Mouse (Mus musculus) hindbrain, embryonic 16.5 days (tissue): ENCODE measurements around the gene Gpr88. TPM values are rescaled to one million over a fixed set of nuclear protein-coding genes. Genes with fewer than 3 reads are reported as not detected.

Experiments
- ATAC-seq: fragments of 200-750 bp; cut with Nextera tagmentation; 2 replicates; pipeline ENCODE4 v1.8.0; 2017; ENCODE audit warnings: moderate TSS enrichment, moderate library complexity
- H3K27ac ChIP-seq: fragments of 300-500 bp; sonication (generic); 2 replicates; pipeline ENCODE4 v1.5.1; 2014; ENCODE audit warnings: low read depth, mild to moderate bottlenecking, control low read depth, low read length, moderate library complexity
- H3K27me3 ChIP-seq: fragments of 300-500 bp; sonication (generic); replicated peaks from 2 replicates; pipeline ENCODE4 v1.6.1; 2014; ENCODE audit warnings: low read length; ENCODE audit not compliant: control insufficient read depth, insufficient read depth
- H3K36me3 ChIP-seq: fragments of 300-500 bp; sonication (generic); 2 replicates; pipeline ENCODE4 v1.6.1; 2014; ENCODE audit warnings: mild to moderate bottlenecking, low read length, moderate library complexity, mixed read lengths; ENCODE audit not compliant: control insufficient read depth, insufficient read depth
- H3K4me1 ChIP-seq: fragments of 300-500 bp; sonication (generic); 2 replicates; pipeline ENCODE4 v1.6.1; 2014; ENCODE audit warnings: low read depth, low read length; ENCODE audit not compliant: control insufficient read depth, insufficient read depth
- H3K4me2 ChIP-seq: fragments of 300-500 bp; sonication (generic); 2 replicates; pipeline ENCODE4 v1.6.1; 2014; ENCODE audit warnings: mild to moderate bottlenecking, low read length, control low read depth, moderate library complexity
- H3K4me3 ChIP-seq: fragments of 300-500 bp; sonication (generic); 2 replicates; pipeline ENCODE4 v1.5.1; 2014; ENCODE audit warnings: mild to moderate bottlenecking, low read length, control low read depth, moderate library complexity
- H3K9ac ChIP-seq: fragments of 300-500 bp; sonication (generic); 2 replicates; pipeline ENCODE4 v1.6.1; 2014; ENCODE audit warnings: low read depth, mild to moderate bottlenecking, control low read depth, low read length, moderate library complexity
- H3K9me3 ChIP-seq: fragments of 300-500 bp; sonication (generic); 2 replicates; pipeline ENCODE4 v1.6.1; 2014; ENCODE audit warnings: mild to moderate bottlenecking, low read length, moderate library complexity; ENCODE audit not compliant: control insufficient read depth
- WGBS: fragments of 180-500 bp; shearing (Covaris S2); extraction: QIAGEN DNeasy Blood & Tissue Kit; methylation state at CpG from one replicate; pipeline ENCODE4 v1.1.7; 2014; 5-methylcytosine and 5-hydroxymethylcytosine counted together
- polyA plus RNA-seq: library from polyadenylated mRNA; unstranded; fragments of >200 nt; fragmentation: Nextera tagmentation; extraction: Ambion mirVana; gene quantifications from 2 replicates; pipeline ENCODE4 v1.2.1, GENCODE M21; 2015

The Gpr88 gene
- 4.7 and 6.9 TPM in 2 replicates for polyA plus RNA-seq

- peak; percentile 87 for ATAC-seq
- WGBS, result under 1% methylated on average over 9 of the region's 9 CpGs
- H3K27ac ChIP-seq, result peak within 1 kb of the TSS; percentile 72
Measured at GRCm38 (mm10) chr3:116253077-116253531, at the start of gene Gpr88. Gene Gpr88, minus strand, starts transcription at chr3:116253503.

GRCm38 (mm10) chr3:116302581-116302980, 49.3 kb upstream of the Gpr88 start:
- Histone ChIP-seq H3K4me2 (no peak overlapping the region), H3K4me3 (no peak overlapping the region), H3K27me3 (no peaks in the 10 kb centered on the region), H3K4me1 (no peaks in the 10 kb centered on the region), H3K9ac (no peak overlapping the region), H3K27ac (no peak overlapping the region), H3K36me3 (no peaks in the 10 kb centered on the region), H3K9me3 (no peaks in the 10 kb centered on the region)
- 99% methylated on average over 7 of the region's 7 CpGs for WGBS
- ATAC-seq, result no peak

More at GRCm38 (mm10) chr3:116253077-116253531, at the start of gene Gpr88:
- no peaks in the 10 kb centered on the region for H3K36me3 ChIP-seq
- peak within 1 kb of the TSS; percentile 99 for H3K4me2 ChIP-seq
- no peaks in the 10 kb centered on the region for H3K9me3 ChIP-seq
- peaks cover 19% of the 10 kb centered on the region for H3K4me1 ChIP-seq
- peaks cover 4% of the 10 kb centered on the region; the same call in 1 of the 2 replicates for H3K27me3 ChIP-seq
- H3K4me3 ChIP-seq, result peak within 1 kb of the TSS; percentile 69
- H3K9ac ChIP-seq, result peak within 1 kb of the TSS; percentile 76

GRCm38 (mm10) chr3:116301754-116302153, 48.5 kb upstream of the Gpr88 start:
- Histone ChIP-seq H3K27ac (no peak overlapping the region), H3K36me3 (no peaks in the 10 kb centered on the region), H3K27me3 (no peaks in the 10 kb centered on the region), H3K9me3 (no peaks in the 10 kb centered on the region), H3K4me2 (no peak overlapping the region), H3K9ac (no peak overlapping the region), H3K4me1 (no peaks in the 10 kb centered on the region), H3K4me3 (no peak overlapping the region)
- no peak for ATAC-seq
- 85% methylated on average over 6 of the region's 6 CpGs for WGBS

GRCm38 (mm10) chr3:116298727-116299126, 45.4 kb upstream of the Gpr88 start:
- Histone ChIP-seq H3K36me3 (peaks cover 1% of the 10 kb centered on the region; the same call in 1 of the 2 replicates), H3K4me3 (no peak overlapping the region), H3K27ac (no peak overlapping the region), H3K9me3 (no peaks in the 10 kb centered on the region), H3K4me1 (no peaks in the 10 kb centered on the region), H3K9ac (no peak overlapping the region), H3K27me3 (no peaks in the 10 kb centered on the region), H3K4me2 (no peak overlapping the region)
- 93% methylated on average over 10 of the region's 10 CpGs for WGBS
- no peak for ATAC-seq

- H3K27me3 ChIP-seq, result no peaks in the 10 kb centered on the region
- H3K4me2 ChIP-seq, result no peak overlapping the region
- H3K4me1 ChIP-seq, result no peaks in the 10 kb centered on the region
- H3K27ac ChIP-seq, result no peak overlapping the region
- H3K9me3 ChIP-seq, result no peaks in the 10 kb centered on the region
- H3K36me3 ChIP-seq, result peaks cover 5% of the 10 kb centered on the region; the same call in 1 of the 2 replicates
- 87% methylated on average over 8 of the region's 8 CpGs for WGBS
- no peak overlapping the region for H3K9ac ChIP-seq
- no peak for ATAC-seq
- no peak overlapping the region for H3K4me3 ChIP-seq
Measured at GRCm38 (mm10) chr3:116298003-116298402, 44.7 kb upstream of the Gpr88 start.

- Histone ChIP-seq H3K27me3 (no peaks in the 10 kb centered on the region), H3K4me2 (no peak overlapping the region), H3K27ac (no peak overlapping the region), H3K4me3 (no peak overlapping the region), H3K4me1 (no peaks in the 10 kb centered on the region), H3K36me3 (peaks cover 5% of the 10 kb centered on the region; the same call in 1 of the 2 replicates), H3K9ac (no peak overlapping the region), H3K9me3 (no peaks in the 10 kb centered on the region)
- 96% methylated on average over 7 of the region's 7 CpGs for WGBS
- no peak for ATAC-seq
Measured at GRCm38 (mm10) chr3:116297170-116297569, 43.9 kb upstream of the Gpr88 start.

- no peak for ATAC-seq
- H3K4me2 ChIP-seq, result no peak overlapping the region
- 86% methylated on average over 9 of the region's 9 CpGs for WGBS
- H3K9me3 ChIP-seq, result no peaks in the 10 kb centered on the region
- no peak overlapping the region for H3K4me3 ChIP-seq
- H3K36me3 ChIP-seq, result peaks cover 5% of the 10 kb centered on the region; the same call in 1 of the 2 replicates
- no peak overlapping the region for H3K9ac ChIP-seq
- no peaks in the 10 kb centered on the region for H3K4me1 ChIP-seq
- no peaks in the 10 kb centered on the region for H3K27me3 ChIP-seq
- no peak overlapping the region for H3K27ac ChIP-seq
Measured at GRCm38 (mm10) chr3:116290041-116290815, 36.9 kb upstream of the Gpr88 start.

- ATAC-seq, result no peak
- no peak overlapping the region for H3K4me3 ChIP-seq
- WGBS, result 86% methylated on average over 6 of the region's 6 CpGs
- no peaks in the 10 kb centered on the region for H3K9me3 ChIP-seq
- no peaks in the 10 kb centered on the region for H3K4me1 ChIP-seq
- H3K9ac ChIP-seq, result no peak overlapping the region
- peaks cover 5% of the 10 kb centered on the region; the same call in 1 of the 2 replicates for H3K36me3 ChIP-seq
- H3K4me2 ChIP-seq, result no peak overlapping the region
- H3K27ac ChIP-seq, result no peak overlapping the region
- H3K27me3 ChIP-seq, result no peaks in the 10 kb centered on the region
Measured at GRCm38 (mm10) chr3:116288833-116289232, 35.5 kb upstream of the Gpr88 start.

GRCm38 (mm10) chr3:116284735-116285134, 31.4 kb upstream of the Gpr88 start:
- Histone ChIP-seq H3K27ac (no peak overlapping the region), H3K4me1 (no peaks in the 10 kb centered on the region), H3K36me3 (no peaks in the 10 kb centered on the region), H3K27me3 (no peaks in the 10 kb centered on the region), H3K4me3 (no peak overlapping the region), H3K4me2 (no peak overlapping the region), H3K9ac (no peak overlapping the region), H3K9me3 (no peaks in the 10 kb centered on the region)
- 81% methylated on average over 4 of the region's 4 CpGs for WGBS
- no peak for ATAC-seq
